Mouse (Mus musculus): ENCODE data around the gene Abhd2. TPM values are rescaled to one million over a fixed set of nuclear protein-coding genes. Genes with fewer than 3 reads are reported as not detected.

Abhd2 gene
- polyA plus RNA-seq, 1 experiment from 2014 or later: 11.4 TPM

- Histone ChIP-seq H3K4me2 (no peak overlapping the region), H3K4me3 (replicated peaks) (no peak overlapping the region), H3K27ac (replicated peaks) (no peak overlapping the region), H3K36me3 (replicated peaks) (peaks cover 62% of the 10 kb centered on the region), H3K9me3 (replicated peaks) (no peaks in the 10 kb centered on the region), H3K4me1 (replicated peaks) (no peaks in the 10 kb centered on the region), H3K27me3 (no peaks in the 10 kb centered on the region), H3K9ac (no peak overlapping the region)
- ATAC-seq (ENCODE audit: insufficient read depth): no peak
- 83% methylated on average over 8 of the region's 8 CpGs for WGBS (ENCODE audit: insufficient replicate concordance)
Measured at GRCm38 (mm10) chr7:79323855-79324254, 50.9 kb downstream of the Abhd2 start.

GRCm38 (mm10) chr7:79328769-79329168 lies 55.8 kb downstream of the Abhd2 start:
- H3K4me3 ChIP-seq (replicated peaks): no peak overlapping the region
- H3K9ac ChIP-seq: no peak overlapping the region
- no peak for ATAC-seq (ENCODE audit: insufficient read depth)
- no peaks in the 10 kb centered on the region for H3K4me1 ChIP-seq (replicated peaks)
- peaks cover 91% of the 10 kb centered on the region for H3K36me3 ChIP-seq (replicated peaks)
- no peaks in the 10 kb centered on the region for H3K27me3 ChIP-seq
- no peaks in the 10 kb centered on the region for H3K9me3 ChIP-seq (replicated peaks)
- no peak overlapping the region for H3K4me2 ChIP-seq
- H3K27ac ChIP-seq (replicated peaks): no peak overlapping the region
- 85% methylated on average over 5 of the region's 5 CpGs for WGBS (ENCODE audit: insufficient replicate concordance)

- peaks cover 87% of the 10 kb centered on the region for H3K36me3 ChIP-seq (replicated peaks)
- ATAC-seq (ENCODE audit: insufficient read depth): no peak
- H3K27me3 ChIP-seq: no peaks in the 10 kb centered on the region
- no peaks in the 10 kb centered on the region for H3K9me3 ChIP-seq (replicated peaks)
- H3K27ac ChIP-seq (replicated peaks): no peak overlapping the region
- H3K4me2 ChIP-seq: no peak overlapping the region
- H3K4me1 ChIP-seq (replicated peaks): no peaks in the 10 kb centered on the region
- no peak overlapping the region for H3K4me3 ChIP-seq (replicated peaks)
- H3K9ac ChIP-seq: no peak overlapping the region
- 88% methylated on average over 10 of the region's 10 CpGs for WGBS (ENCODE audit: insufficient replicate concordance)
Measured at GRCm38 (mm10) chr7:79331197-79331596, 58.2 kb downstream of the Abhd2 start.

GRCm38 (mm10) chr7:79333419-79333818 lies 60.4 kb downstream of the Abhd2 start:
- Histone ChIP-seq H3K4me3 (replicated peaks) (no peak overlapping the region), H3K36me3 (replicated peaks) (peaks cover 74% of the 10 kb centered on the region), H3K4me2 (no peak overlapping the region), H3K27me3 (no peaks in the 10 kb centered on the region), H3K27ac (replicated peaks) (no peak overlapping the region), H3K9me3 (replicated peaks) (no peaks in the 10 kb centered on the region), H3K9ac (no peak overlapping the region), H3K4me1 (replicated peaks) (no peaks in the 10 kb centered on the region)
- WGBS (ENCODE audit: insufficient replicate concordance): 54% methylated on average over 3 of the region's 3 CpGs
- ATAC-seq (ENCODE audit: insufficient read depth): no peak

GRCm38 (mm10) chr7:79336362-79336910 lies 63.4 kb downstream of the Abhd2 start:
- Histone ChIP-seq H3K4me3 (replicated peaks) (no peak overlapping the region), H3K9me3 (replicated peaks) (no peaks in the 10 kb centered on the region), H3K36me3 (replicated peaks) (peaks cover 44% of the 10 kb centered on the region), H3K4me2 (no peak overlapping the region), H3K4me1 (replicated peaks) (no peaks in the 10 kb centered on the region), H3K9ac (no peak overlapping the region), H3K27ac (replicated peaks) (no peak overlapping the region), H3K27me3 (no peaks in the 10 kb centered on the region)
- 87% methylated on average over 8 of the region's 8 CpGs for WGBS (ENCODE audit: insufficient replicate concordance)
- ATAC-seq (ENCODE audit: insufficient read depth): no peak

GRCm38 (mm10) chr7:79345902-79346301 lies 72.9 kb downstream of the Abhd2 start:
- 27% methylated on average over 4 of the region's 4 CpGs for WGBS (ENCODE audit: insufficient replicate concordance)
- Histone ChIP-seq H3K4me2 (no peak overlapping the region), H3K36me3 (replicated peaks) (peaks cover 76% of the 10 kb centered on the region), H3K27me3 (no peaks in the 10 kb centered on the region), H3K4me3 (replicated peaks) (no peak overlapping the region), H3K9ac (no peak overlapping the region), H3K9me3 (replicated peaks) (no peaks in the 10 kb centered on the region), H3K4me1 (replicated peaks) (no peaks in the 10 kb centered on the region), H3K27ac (replicated peaks) (no peak overlapping the region)
- no peak for ATAC-seq (ENCODE audit: insufficient read depth)

- H3K27ac ChIP-seq (replicated peaks): no peak overlapping the region
- no peaks in the 10 kb centered on the region for H3K9me3 ChIP-seq (replicated peaks)
- peaks cover 83% of the 10 kb centered on the region for H3K36me3 ChIP-seq (replicated peaks)
- no peak for ATAC-seq (ENCODE audit: insufficient read depth)
- no peak overlapping the region for H3K4me2 ChIP-seq
- no peaks in the 10 kb centered on the region for H3K4me1 ChIP-seq (replicated peaks)
- H3K9ac ChIP-seq: no peak overlapping the region
- no peak overlapping the region for H3K4me3 ChIP-seq (replicated peaks)
- WGBS (ENCODE audit: insufficient replicate concordance): 63% methylated on average over 8 of the region's 8 CpGs
- no peaks in the 10 kb centered on the region for H3K27me3 ChIP-seq
Measured at GRCm38 (mm10) chr7:79346555-79347075, 73.6 kb downstream of the Abhd2 start.

- H3K4me3 ChIP-seq (replicated peaks): no peak overlapping the region
- no peak overlapping the region for H3K9ac ChIP-seq
- no peak overlapping the region for H3K27ac ChIP-seq (replicated peaks)
- no peak for ATAC-seq (ENCODE audit: insufficient read depth)
- H3K4me1 ChIP-seq (replicated peaks): no peaks in the 10 kb centered on the region
- 82% methylated on average over 13 of the region's 13 CpGs for WGBS (ENCODE audit: insufficient replicate concordance)
- peaks cover 89% of the 10 kb centered on the region for H3K36me3 ChIP-seq (replicated peaks)
- H3K27me3 ChIP-seq: no peaks in the 10 kb centered on the region
- H3K9me3 ChIP-seq (replicated peaks): no peaks in the 10 kb centered on the region
- no peak overlapping the region for H3K4me2 ChIP-seq
Measured at GRCm38 (mm10) chr7:79347108-79347813, 74.3 kb downstream of the Abhd2 start.

GRCm38 (mm10) chr7:79348816-79349215 lies 75.8 kb downstream of the Abhd2 start:
- no peaks in the 10 kb centered on the region for H3K9me3 ChIP-seq (replicated peaks)
- no peak overlapping the region for H3K27ac ChIP-seq (replicated peaks)
- H3K4me3 ChIP-seq (replicated peaks): no peak overlapping the region
- ATAC-seq (ENCODE audit: insufficient read depth): no peak
- peaks cover 87% of the 10 kb centered on the region for H3K36me3 ChIP-seq (replicated peaks)
- H3K9ac ChIP-seq: no peak overlapping the region
- no peaks in the 10 kb centered on the region for H3K27me3 ChIP-seq
- WGBS (ENCODE audit: insufficient replicate concordance): 91% methylated on average over 8 of the region's 8 CpGs
- H3K4me2 ChIP-seq: no peak overlapping the region
- no peaks in the 10 kb centered on the region for H3K4me1 ChIP-seq (replicated peaks)

- 50% methylated on average over 12 of the region's 12 CpGs for WGBS (ENCODE audit: insufficient replicate concordance)
Measured at GRCm38 (mm10) chr7:79349738-79350386, 76.9 kb downstream of the Abhd2 start.

GRCm38 (mm10) chr7:79358350-79359182 lies 85.6 kb downstream of the Abhd2 start:
- Histone ChIP-seq H3K36me3 (replicated peaks) (peaks cover 81% of the 10 kb centered on the region), H3K9ac (no peak overlapping the region), H3K4me3 (replicated peaks) (no peak overlapping the region), H3K9me3 (replicated peaks) (no peaks in the 10 kb centered on the region), H3K27ac (replicated peaks) (no peak overlapping the region), H3K4me2 (peak overlapping the region; percentile 23; the same call in 1 of the 2 replicates), H3K4me1 (replicated peaks) (peaks cover 22% of the 10 kb centered on the region), H3K27me3 (no peaks in the 10 kb centered on the region)
- WGBS (ENCODE audit: insufficient replicate concordance): 8% methylated on average over 15 of the region's 15 CpGs
- peak; percentile 86 for ATAC-seq (ENCODE audit: insufficient read depth)

More at GRCm38 (mm10) chr7:79349738-79350386, 76.9 kb downstream of the Abhd2 start:
- Histone ChIP-seq H3K27ac (replicated peaks) (no peak overlapping the region), H3K36me3 (replicated peaks) (peaks cover 85% of the 10 kb centered on the region), H3K4me3 (replicated peaks) (no peak overlapping the region), H3K9ac (no peak overlapping the region), H3K4me2 (no peak overlapping the region), H3K27me3 (no peaks in the 10 kb centered on the region), H3K4me1 (replicated peaks) (no peaks in the 10 kb centered on the region), H3K9me3 (replicated peaks) (no peaks in the 10 kb centered on the region)
- ATAC-seq (ENCODE audit: insufficient read depth): no peak

Measured in liver, embryonic 15.5 days (tissue).